Mouse (Mus musculus) forebrain, embryonic 16.5 days (tissue): Measurements from ENCODE around the gene Abi2. TPM values are rescaled to one million over a fixed set of nuclear protein-coding genes. Genes with fewer than 3 reads are reported as not detected.

ENCODE experiments used
- ATAC-seq: fragments of 200-750 bp; cut with Nextera tagmentation; 2 replicates; pipeline ENCODE4 v1.8.0; 2017; ENCODE audit warnings: mild to moderate bottlenecking, moderate library complexity
- H3K27ac ChIP-seq: fragments of 300-500 bp; sonication (generic); 2 replicates; pipeline ENCODE4 v1.5.1; 2014; ENCODE audit warnings: low read length, control low read depth
- H3K27me3 ChIP-seq: fragments of 300-500 bp; sonication (generic); replicated peaks from 2 replicates; pipeline ENCODE4 v1.6.1; 2014; ENCODE audit warnings: low read length; ENCODE audit not compliant: control insufficient read depth, insufficient read depth
- H3K36me3 ChIP-seq: fragments of 300-500 bp; sonication (generic); 2 replicates; pipeline ENCODE4 v1.6.1; 2014; ENCODE audit not compliant: control insufficient read depth, insufficient read depth
- H3K4me1 ChIP-seq: fragments of 300-500 bp; sonication (generic); replicated peaks from 2 replicates; pipeline ENCODE4 v1.6.1; 2014; ENCODE audit warnings: low read length; ENCODE audit not compliant: control insufficient read depth, insufficient read depth
- H3K4me2 ChIP-seq: fragments of 300-500 bp; sonication (generic); 2 replicates; pipeline ENCODE4 v1.6.1; 2014; ENCODE audit warnings: mild to moderate bottlenecking, low read length, control low read depth
- H3K4me3 ChIP-seq: fragments of 300-500 bp; sonication (generic); replicated peaks from 2 replicates; pipeline ENCODE4 v1.5.1; 2014; ENCODE audit warnings: mild to moderate bottlenecking, low read length, control low read depth
- H3K9ac ChIP-seq: fragments of 300-500 bp; sonication (generic); replicated peaks from 2 replicates; pipeline ENCODE4 v1.6.1; 2014; ENCODE audit warnings: low read depth, low read length, control low read depth
- H3K9me3 ChIP-seq: fragments of 300-500 bp; sonication (generic); 2 replicates; pipeline ENCODE4 v1.6.1; 2016; ENCODE audit warnings: low read length; ENCODE audit not compliant: control insufficient read depth
- WGBS: fragments of 180-500 bp; shearing (Covaris S2); extraction: QIAGEN DNeasy Blood & Tissue Kit; methylation state at CpG from one replicate; pipeline ENCODE4 v1.1.7; 2014; 5-methylcytosine and 5-hydroxymethylcytosine counted together
- polyA plus RNA-seq: library from polyadenylated mRNA; unstranded; fragments of >200 nt; fragmentation: Nextera tagmentation; extraction: Ambion mirVana; gene quantifications from 2 replicates; pipeline ENCODE4 v1.2.1, GENCODE M21; 2015

Abi2 gene
- polyA plus RNA-seq, 1 experiment from 2014 or later: 83.2 TPM

GRCm38 (mm10) chr1:60481561-60481960, 72.1 kb downstream of the Abi2 start:
- Histone ChIP-seq H3K4me3 (no peak overlapping the region), H3K36me3 (peaks cover 19% of the 10 kb centered on the region), H3K4me2 (no peak overlapping the region), H3K9ac (no peak overlapping the region), H3K27ac (no peak overlapping the region), H3K27me3 (no peaks in the 10 kb centered on the region), H3K4me1 (no peaks in the 10 kb centered on the region), H3K9me3 (no peaks in the 10 kb centered on the region)
- 0 out of 2 replicates have a peak, but pooled peaks have one; percentile 26 for ATAC-seq
- 31% methylated on average over 1 of the region's 1 CpGs for WGBS

- WGBS: 100% methylated on average over 1 of the region's 1 CpGs
- Histone ChIP-seq H3K4me1 (no peaks in the 10 kb centered on the region), H3K9ac (no peak overlapping the region), H3K9me3 (no peaks in the 10 kb centered on the region), H3K27me3 (no peaks in the 10 kb centered on the region), H3K4me3 (no peak overlapping the region), H3K4me2 (no peak overlapping the region), H3K27ac (no peak overlapping the region), H3K36me3 (peaks cover 18% of the 10 kb centered on the region)
- ATAC-seq: no peak
These were observed 73.5 kb downstream of the Abi2 start for GRCm38 (mm10) chr1:60482881-60483280.

GRCm38 (mm10) chr1:60485649-60486048, 76.2 kb downstream of the Abi2 start:
- Histone ChIP-seq H3K27ac (no peak overlapping the region), H3K4me2 (no peak overlapping the region), H3K4me1 (no peaks in the 10 kb centered on the region), H3K27me3 (no peaks in the 10 kb centered on the region), H3K9ac (no peak overlapping the region), H3K4me3 (no peak overlapping the region), H3K36me3 (peaks cover 27% of the 10 kb centered on the region), H3K9me3 (no peaks in the 10 kb centered on the region)
- WGBS: 85% methylated on average over 3 of the region's 3 CpGs
- no peak for ATAC-seq

- Histone ChIP-seq H3K36me3 (peaks cover 34% of the 10 kb centered on the region), H3K4me2 (no peak overlapping the region), H3K27me3 (no peaks in the 10 kb centered on the region), H3K4me3 (no peak overlapping the region), H3K4me1 (no peaks in the 10 kb centered on the region), H3K9me3 (no peaks in the 10 kb centered on the region), H3K27ac (no peak overlapping the region), H3K9ac (no peak overlapping the region)
- 84% methylated on average over 8 of the region's 8 CpGs for WGBS
- no peak for ATAC-seq
These were observed 79.2 kb downstream of the Abi2 start for GRCm38 (mm10) chr1:60488635-60489034.

- Histone ChIP-seq H3K27me3 (no peaks in the 10 kb centered on the region), H3K9ac (no peak overlapping the region), H3K36me3 (peaks cover 37% of the 10 kb centered on the region), H3K9me3 (no peaks in the 10 kb centered on the region), H3K4me2 (no peak overlapping the region), H3K4me3 (no peak overlapping the region), H3K27ac (no peak overlapping the region), H3K4me1 (no peaks in the 10 kb centered on the region)
- ATAC-seq: no peak; the same call in 1 of the 2 replicates
- 92% methylated on average over 2 of the region's 2 CpGs for WGBS
These were observed 80.2 kb downstream of the Abi2 start for GRCm38 (mm10) chr1:60489660-60490059.

GRCm38 (mm10) chr1:60490510-60490909, 81.1 kb downstream of the Abi2 start:
- H3K9me3 ChIP-seq: no peaks in the 10 kb centered on the region
- H3K4me2 ChIP-seq: no peak overlapping the region
- H3K4me1 ChIP-seq: no peaks in the 10 kb centered on the region
- no peak overlapping the region for H3K4me3 ChIP-seq
- peaks cover 41% of the 10 kb centered on the region for H3K36me3 ChIP-seq
- WGBS: 71% methylated on average over 4 of the region's 4 CpGs
- no peak overlapping the region for H3K9ac ChIP-seq
- no peak overlapping the region for H3K27ac ChIP-seq
- H3K27me3 ChIP-seq: no peaks in the 10 kb centered on the region
- peak; percentile 35; the same call in 1 of the 2 replicates for ATAC-seq

- H3K36me3 ChIP-seq: peaks cover 42% of the 10 kb centered on the region
- H3K27ac ChIP-seq: no peak overlapping the region
- H3K27me3 ChIP-seq: no peaks in the 10 kb centered on the region
- no peaks in the 10 kb centered on the region for H3K9me3 ChIP-seq
- H3K4me3 ChIP-seq: no peak overlapping the region
- no peak overlapping the region for H3K4me2 ChIP-seq
- no peak overlapping the region for H3K9ac ChIP-seq
- no peaks in the 10 kb centered on the region for H3K4me1 ChIP-seq
- no peak for ATAC-seq
- 87% methylated on average over 5 of the region's 5 CpGs for WGBS
These were observed 83.0 kb downstream of the Abi2 start for GRCm38 (mm10) chr1:60492404-60492803.

- WGBS: 76% methylated on average over 6 of the region's 6 CpGs
- ATAC-seq: no peak
- H3K4me3 ChIP-seq: no peak overlapping the region
- H3K4me1 ChIP-seq: no peaks in the 10 kb centered on the region
- H3K4me2 ChIP-seq: no peak overlapping the region
- H3K9ac ChIP-seq: no peak overlapping the region
- H3K27me3 ChIP-seq: no peaks in the 10 kb centered on the region
- H3K36me3 ChIP-seq: peaks cover 42% of the 10 kb centered on the region
- no peak overlapping the region for H3K27ac ChIP-seq
- H3K9me3 ChIP-seq: no peaks in the 10 kb centered on the region
These were observed 84.0 kb downstream of the Abi2 start for GRCm38 (mm10) chr1:60493421-60493820.

- Histone ChIP-seq H3K4me1 (no peaks in the 10 kb centered on the region), H3K36me3 (peaks cover 10% of the 10 kb centered on the region), H3K9me3 (no peaks in the 10 kb centered on the region), H3K27me3 (no peaks in the 10 kb centered on the region), H3K4me3 (no peak overlapping the region), H3K4me2 (no peak overlapping the region), H3K9ac (no peak overlapping the region), H3K27ac (no peak overlapping the region)
- WGBS: 88% methylated on average over 5 of the region's 5 CpGs
- ATAC-seq: no peak
These were observed 94.0 kb downstream of the Abi2 start for GRCm38 (mm10) chr1:60503456-60503855.

- H3K4me2 ChIP-seq: no peak overlapping the region
- H3K36me3 ChIP-seq: peaks cover 6% of the 10 kb centered on the region; the same call in 1 of the 2 replicates
- H3K27me3 ChIP-seq: no peaks in the 10 kb centered on the region
- H3K9ac ChIP-seq: no peak overlapping the region
- ATAC-seq: no peak
- no peaks in the 10 kb centered on the region for H3K4me1 ChIP-seq
- no peak overlapping the region for H3K4me3 ChIP-seq
- no peaks in the 10 kb centered on the region for H3K9me3 ChIP-seq
- WGBS: 87% methylated on average over 2 of the region's 2 CpGs
- no peak overlapping the region for H3K27ac ChIP-seq
These were observed 101.2 kb downstream of the Abi2 start for GRCm38 (mm10) chr1:60510584-60510983.
